Mouse (Mus musculus): ENCODE measurements at regions not wholly inside any gene's neighbourhood (a gene's known extent, or its start where the extent isn't known, plus 50 kb on each side); places are given as distances from the start of the nearest gene placed in this dataset.
A peak's percentile ranks its signal among the peaks of the same experiment; 100 is the strongest.

- 40% methylated on average over 11 of the region's 11 CpGs for WGBS
- no peaks in the 10 kb centered on the region for H3K36me3 ChIP-seq
- no peaks in the 10 kb centered on the region for H3K9me3 ChIP-seq
- H3K4me3 ChIP-seq (replicated peaks): no peak overlapping the region
- H3K9ac ChIP-seq: no peak overlapping the region
- H3K27ac ChIP-seq: 0 out of 2 replicates have a peak overlapping the region, but pooled peaks have one; percentile 13
- no peak overlapping the region for H3K4me2 ChIP-seq
- H3K4me1 ChIP-seq: no peaks in the 10 kb centered on the region
- no peaks in the 10 kb centered on the region for H3K27me3 ChIP-seq (replicated peaks)
- ATAC-seq (ENCODE audit: insufficient read depth, low FRiP score, low read depth): no peak
Measured at GRCm38 (mm10) chr1:77259789-77260188, 255.1 kb downstream of the Epha4 start.

- Histone ChIP-seq H3K9me3 (no peaks in the 10 kb centered on the region), H3K4me2 (no peak overlapping the region), H3K27me3 (replicated peaks) (no peaks in the 10 kb centered on the region), H3K4me3 (replicated peaks) (no peak overlapping the region), H3K4me1 (no peaks in the 10 kb centered on the region), H3K36me3 (no peaks in the 10 kb centered on the region), H3K9ac (no peak overlapping the region), H3K27ac (no peak overlapping the region)
- WGBS: 89% methylated on average over 4 of the region's 4 CpGs
- ATAC-seq (ENCODE audit: insufficient read depth, low FRiP score, low read depth): no peak
Measured at GRCm38 (mm10) chr1:77261678-77262077, 253.2 kb downstream of the Epha4 start.

- Histone ChIP-seq H3K27me3 (replicated peaks) (no peaks in the 10 kb centered on the region), H3K9me3 (no peaks in the 10 kb centered on the region), H3K36me3 (no peaks in the 10 kb centered on the region), H3K4me1 (no peaks in the 10 kb centered on the region), H3K4me2 (no peak overlapping the region), H3K4me3 (replicated peaks) (no peak overlapping the region), H3K9ac (no peak overlapping the region), H3K27ac (no peak overlapping the region)
- ATAC-seq (ENCODE audit: insufficient read depth, low FRiP score, low read depth): no peak
- WGBS: 66% methylated on average over 8 of the region's 8 CpGs
Measured at GRCm38 (mm10) chr1:77265677-77266076, 249.2 kb downstream of the Epha4 start.

DNA sequence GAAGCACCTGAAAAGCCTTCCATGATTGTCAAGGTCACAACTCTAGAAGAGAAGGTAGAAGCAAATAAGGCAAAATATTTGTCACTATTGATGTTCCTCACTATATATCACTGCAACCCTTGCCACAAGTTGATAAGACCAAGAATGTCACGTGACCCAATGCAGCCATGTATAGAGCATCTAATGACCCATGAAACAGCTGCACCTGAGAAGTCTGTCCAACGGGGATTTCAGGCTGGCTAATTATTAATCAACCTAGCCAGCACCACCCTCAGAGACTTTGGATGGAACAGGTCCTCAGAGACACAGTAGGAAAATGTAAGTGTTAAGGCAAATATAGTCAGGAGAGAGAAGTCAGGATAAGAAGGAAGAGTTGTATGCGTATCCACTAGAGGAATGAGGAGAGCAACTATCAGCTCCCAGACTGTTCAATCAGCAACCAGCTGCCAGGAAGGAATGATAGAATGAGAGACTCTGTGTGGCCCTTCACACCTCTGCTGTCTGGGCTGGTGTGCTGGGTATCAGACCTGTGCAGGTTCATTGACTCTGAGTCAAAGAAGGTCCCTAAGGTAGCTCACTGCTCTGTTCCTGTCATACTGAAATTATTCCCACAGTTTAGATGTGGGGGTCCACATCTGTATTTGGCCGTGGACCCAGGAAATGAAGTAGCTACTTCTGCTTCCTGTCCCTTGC is 247.4 kb downstream of the Epha4 start:
- 73% methylated on average over 4 of the region's 4 CpGs for WGBS
- Histone ChIP-seq H3K4me3 (replicated peaks) (no peak overlapping the region), H3K4me1 (no peaks in the 10 kb centered on the region), H3K4me2 (no peak overlapping the region), H3K27me3 (replicated peaks) (no peaks in the 10 kb centered on the region), H3K36me3 (no peaks in the 10 kb centered on the region), H3K9ac (no peak overlapping the region), H3K27ac (no peak overlapping the region), H3K9me3 (no peaks in the 10 kb centered on the region)
- no peak for ATAC-seq (ENCODE audit: insufficient read depth, low FRiP score, low read depth)

DNA sequence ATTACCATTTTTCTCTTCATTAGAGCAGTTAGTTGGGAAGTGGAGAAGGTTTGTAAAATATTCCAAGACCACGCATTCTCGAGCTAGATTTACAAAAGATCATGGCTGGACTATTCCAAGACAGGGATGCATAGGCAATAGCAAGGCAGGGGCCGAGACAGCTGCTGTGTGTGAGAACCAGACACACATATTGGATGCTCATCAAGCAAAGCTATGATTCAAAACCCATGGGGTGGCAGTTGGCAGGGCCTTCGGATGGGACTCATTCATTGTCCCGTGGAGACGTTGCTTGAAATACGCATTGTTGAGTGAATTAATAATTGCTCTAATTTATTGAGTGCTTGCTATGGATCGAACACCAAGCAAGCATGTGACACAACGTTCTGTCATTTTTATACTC is 239.6 kb downstream of the Epha4 start:
- Histone ChIP-seq H3K36me3 (no peaks in the 10 kb centered on the region), H3K4me1 (no peaks in the 10 kb centered on the region), H3K9ac (no peak overlapping the region), H3K27ac (no peak overlapping the region), H3K9me3 (no peaks in the 10 kb centered on the region), H3K4me2 (no peak overlapping the region), H3K4me3 (replicated peaks) (no peak overlapping the region), H3K27me3 (replicated peaks) (no peaks in the 10 kb centered on the region)
- 87% methylated on average over 9 of the region's 9 CpGs for WGBS
- ATAC-seq (ENCODE audit: insufficient read depth, low FRiP score, low read depth): no peak

DNA sequence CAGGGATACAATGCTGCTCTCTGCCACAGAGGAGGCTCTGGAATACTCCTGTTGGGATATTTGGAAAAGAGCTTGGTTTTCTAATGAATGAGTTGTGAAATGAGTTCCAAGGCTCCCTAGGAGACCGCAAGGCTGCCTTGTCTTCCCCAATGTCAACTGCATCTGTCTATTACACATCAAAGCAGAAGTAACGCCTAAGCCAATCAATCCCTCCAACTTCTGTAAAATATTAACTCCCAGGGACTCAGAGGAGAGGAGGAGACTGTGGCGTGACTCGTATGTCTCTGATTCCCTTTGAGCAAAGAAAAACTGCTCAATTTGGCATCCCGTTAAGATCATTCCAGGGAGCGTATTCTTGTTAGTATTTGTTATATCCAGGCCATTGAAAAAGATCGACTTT is 235.3 kb downstream of the Epha4 start:
- H3K4me2 ChIP-seq: no peak overlapping the region
- H3K27me3 ChIP-seq (replicated peaks): no peaks in the 10 kb centered on the region
- no peaks in the 10 kb centered on the region for H3K4me1 ChIP-seq
- no peak overlapping the region for H3K27ac ChIP-seq
- H3K9ac ChIP-seq: no peak overlapping the region
- ATAC-seq (ENCODE audit: insufficient read depth, low FRiP score, low read depth): no peak
- 57% methylated on average over 7 of the region's 7 CpGs for WGBS
- H3K4me3 ChIP-seq (replicated peaks): no peak overlapping the region
- H3K36me3 ChIP-seq: no peaks in the 10 kb centered on the region
- H3K9me3 ChIP-seq: no peaks in the 10 kb centered on the region

GRCm38 (mm10) chr1:77280373-77281038 is 234.4 kb downstream of the Epha4 start:
- no peak for ATAC-seq (ENCODE audit: insufficient read depth, low FRiP score, low read depth)
- 81% methylated on average over 11 of the region's 11 CpGs for WGBS
- no peaks in the 10 kb centered on the region for H3K4me1 ChIP-seq

GRCm38 (mm10) chr1:77281741-77282140 is 233.1 kb downstream of the Epha4 start:
- Histone ChIP-seq H3K9ac (no peak overlapping the region), H3K9me3 (no peaks in the 10 kb centered on the region), H3K4me3 (replicated peaks) (no peak overlapping the region), H3K36me3 (no peaks in the 10 kb centered on the region), H3K4me1 (no peaks in the 10 kb centered on the region), H3K27ac (no peak overlapping the region), H3K4me2 (no peak overlapping the region), H3K27me3 (replicated peaks) (no peaks in the 10 kb centered on the region)
- 78% methylated on average over 4 of the region's 4 CpGs for WGBS
- peak; percentile 71; the same call in 1 of the 2 replicates for ATAC-seq (ENCODE audit: insufficient read depth, low FRiP score, low read depth)

More at GRCm38 (mm10) chr1:77280373-77281038, 234.4 kb downstream of the Epha4 start:
- H3K27ac ChIP-seq: no peak overlapping the region
- H3K4me3 ChIP-seq (replicated peaks): no peak overlapping the region
- no peaks in the 10 kb centered on the region for H3K9me3 ChIP-seq
- H3K9ac ChIP-seq: no peak overlapping the region
- no peaks in the 10 kb centered on the region for H3K27me3 ChIP-seq (replicated peaks)
- no peak overlapping the region for H3K4me2 ChIP-seq
- no peaks in the 10 kb centered on the region for H3K36me3 ChIP-seq

- H3K36me3 ChIP-seq: no peaks in the 10 kb centered on the region
- no peak overlapping the region for H3K4me3 ChIP-seq (replicated peaks)
- peak overlapping the region; percentile 28; the same call in 1 of the 2 replicates for H3K27ac ChIP-seq
- H3K9ac ChIP-seq: no peak overlapping the region
- ATAC-seq (ENCODE audit: insufficient read depth, low FRiP score, low read depth): peak; percentile 99
- no peaks in the 10 kb centered on the region for H3K27me3 ChIP-seq (replicated peaks)
- WGBS: 69% methylated on average over 4 of the region's 4 CpGs
- no peak overlapping the region for H3K4me2 ChIP-seq
- H3K4me1 ChIP-seq: no peaks in the 10 kb centered on the region
- H3K9me3 ChIP-seq: no peaks in the 10 kb centered on the region
Measured at GRCm38 (mm10) chr1:77298713-77299132, 216.2 kb downstream of the Epha4 start.

DNA sequence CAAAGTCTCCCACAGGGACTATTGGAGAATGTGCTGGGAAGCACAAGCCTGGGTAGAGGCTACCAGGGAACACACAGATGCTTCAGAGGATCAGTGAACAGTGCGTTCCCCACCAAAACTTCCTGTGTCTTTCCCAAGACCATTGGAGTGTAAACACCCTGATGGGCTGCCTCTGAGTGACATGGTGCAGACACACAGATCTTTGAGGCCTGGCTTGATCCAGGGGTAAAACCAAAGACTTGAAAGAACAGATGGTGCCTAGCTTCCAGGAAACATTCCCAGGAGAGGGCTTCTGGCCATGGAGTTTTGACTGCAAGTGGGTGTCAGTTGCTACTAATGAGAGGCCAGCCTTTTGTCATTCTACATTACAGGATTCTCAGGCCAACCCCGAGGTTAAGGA is 214.1 kb downstream of the Epha4 start:
- H3K27ac ChIP-seq: no peak overlapping the region
- H3K27me3 ChIP-seq (replicated peaks): no peaks in the 10 kb centered on the region
- WGBS: 47% methylated on average over 2 of the region's 2 CpGs
- no peaks in the 10 kb centered on the region for H3K36me3 ChIP-seq
- H3K4me2 ChIP-seq: no peak overlapping the region
- H3K9ac ChIP-seq: no peak overlapping the region
- no peaks in the 10 kb centered on the region for H3K4me1 ChIP-seq
- no peak overlapping the region for H3K4me3 ChIP-seq (replicated peaks)
- H3K9me3 ChIP-seq: no peaks in the 10 kb centered on the region
- ATAC-seq (ENCODE audit: insufficient read depth, low FRiP score, low read depth): no peak

GRCm38 (mm10) chr1:77304770-77305169 is 210.1 kb downstream of the Epha4 start:
- Histone ChIP-seq H3K9ac (no peak overlapping the region), H3K36me3 (no peaks in the 10 kb centered on the region), H3K4me2 (no peak overlapping the region), H3K4me3 (replicated peaks) (no peak overlapping the region), H3K27ac (no peak overlapping the region), H3K4me1 (no peaks in the 10 kb centered on the region), H3K9me3 (no peaks in the 10 kb centered on the region), H3K27me3 (replicated peaks) (no peaks in the 10 kb centered on the region)
- ATAC-seq (ENCODE audit: insufficient read depth, low FRiP score, low read depth): no peak
- 85% methylated on average over 2 of the region's 2 CpGs for WGBS

DNA sequence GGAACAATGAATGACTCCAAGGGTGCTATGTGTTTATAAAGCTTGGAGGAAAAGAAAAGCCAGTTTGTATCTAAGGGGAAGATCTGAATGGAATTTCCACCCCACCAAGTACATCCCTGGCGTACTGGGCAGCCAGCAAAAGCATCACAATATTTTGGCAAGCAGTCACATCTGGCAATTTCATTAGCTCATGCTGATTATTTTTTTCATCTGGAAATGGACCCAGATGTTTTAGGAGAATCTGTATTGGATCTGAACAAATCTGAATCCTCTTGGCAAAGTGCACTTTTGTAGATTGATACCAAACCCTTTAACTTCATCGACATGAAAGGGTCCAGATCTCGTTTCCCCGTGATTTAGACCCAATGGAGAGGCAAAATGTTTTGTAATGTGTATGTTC is 207.1 kb downstream of the Epha4 start:
- ATAC-seq (ENCODE audit: insufficient read depth, low FRiP score, low read depth): no peak
- H3K4me3 ChIP-seq (replicated peaks): no peak overlapping the region
- 55% methylated on average over 4 of the region's 4 CpGs for WGBS
- H3K9ac ChIP-seq: no peak overlapping the region
- H3K27me3 ChIP-seq (replicated peaks): no peaks in the 10 kb centered on the region
- H3K36me3 ChIP-seq: no peaks in the 10 kb centered on the region
- no peak overlapping the region for H3K27ac ChIP-seq
- no peak overlapping the region for H3K4me2 ChIP-seq
- no peaks in the 10 kb centered on the region for H3K9me3 ChIP-seq
- H3K4me1 ChIP-seq: no peaks in the 10 kb centered on the region

All from stomach, embryonic 15.5 days (tissue).